Mouse (Mus musculus): ENCODE measurements around the gene Rgsl1.

The Rgsl1 gene

DNA sequence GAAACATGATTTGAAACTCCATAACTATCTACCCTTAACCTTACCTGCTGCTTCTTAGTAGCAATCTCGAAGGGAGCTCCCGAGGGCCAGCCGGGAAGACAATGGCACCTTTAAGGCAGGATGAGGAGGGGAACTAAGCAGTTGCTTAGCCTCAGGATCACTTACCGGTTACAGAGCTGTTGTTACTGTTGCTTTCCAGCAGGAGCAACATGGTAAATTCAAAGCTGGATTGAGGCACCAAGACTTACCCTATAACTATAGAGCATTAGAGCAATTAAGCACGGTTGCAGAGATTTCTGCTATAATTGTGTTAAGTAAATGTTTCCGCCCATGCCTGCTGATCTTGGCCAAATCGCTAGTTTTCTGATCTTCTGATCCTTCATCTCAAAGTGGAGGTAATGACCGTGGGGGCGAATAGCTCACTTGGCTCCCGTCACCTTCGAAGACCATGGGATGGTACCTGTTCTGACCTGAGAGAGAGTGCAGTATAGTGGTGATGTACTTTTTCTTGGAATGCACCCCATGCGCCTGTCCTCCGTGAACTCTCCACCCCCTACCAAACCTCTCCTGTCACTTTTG, 104.4 kb downstream of the Rgsl1 start:
- DNase-seq: no peak

DNA sequence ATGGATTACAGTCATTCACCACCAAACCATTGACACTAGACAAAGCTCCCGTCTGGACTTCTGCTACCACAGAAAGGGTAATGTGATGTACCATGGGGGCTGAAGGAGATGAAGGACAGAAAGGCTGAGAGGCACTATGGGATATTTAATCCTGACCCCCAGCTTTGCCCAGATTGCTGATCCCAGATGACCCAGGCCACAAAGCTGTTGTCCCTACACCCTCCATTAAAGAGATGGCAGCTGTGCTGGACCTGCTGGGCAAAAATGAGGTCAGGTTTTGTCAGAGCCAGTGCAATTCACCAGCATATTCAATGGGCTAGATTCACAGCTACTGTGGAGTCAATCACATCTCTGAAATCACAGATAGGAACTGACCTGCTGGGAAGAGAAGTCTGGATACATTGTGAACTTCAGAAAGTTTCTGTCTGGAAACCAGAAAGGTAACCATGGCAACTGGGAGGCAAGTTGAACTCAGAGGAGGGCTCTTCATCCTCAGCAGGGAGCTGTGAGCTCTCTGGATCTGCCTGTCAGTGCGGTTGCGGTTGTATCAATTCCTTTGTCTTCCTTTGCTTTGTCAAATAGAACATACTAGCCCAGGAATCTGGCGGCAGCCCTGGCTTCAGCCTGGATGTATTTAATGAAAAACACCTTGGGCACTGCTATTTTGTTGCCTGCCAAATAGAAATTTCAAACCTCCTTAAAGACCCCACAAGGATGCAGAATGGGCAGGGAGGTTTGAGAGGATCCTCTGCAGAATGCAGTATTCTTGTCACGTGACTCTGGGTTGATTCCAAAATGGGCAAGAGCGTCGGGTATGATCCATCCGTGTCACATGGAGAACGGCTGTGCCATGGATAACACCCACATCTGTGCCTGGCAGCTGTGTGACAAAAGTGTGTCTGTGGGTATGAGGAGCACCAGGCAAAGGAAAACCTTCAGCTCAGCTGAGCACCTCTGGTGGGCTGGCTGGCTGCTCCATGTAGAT, 106.5 kb downstream of the Rgsl1 start:
- no peak for DNase-seq

DNA sequence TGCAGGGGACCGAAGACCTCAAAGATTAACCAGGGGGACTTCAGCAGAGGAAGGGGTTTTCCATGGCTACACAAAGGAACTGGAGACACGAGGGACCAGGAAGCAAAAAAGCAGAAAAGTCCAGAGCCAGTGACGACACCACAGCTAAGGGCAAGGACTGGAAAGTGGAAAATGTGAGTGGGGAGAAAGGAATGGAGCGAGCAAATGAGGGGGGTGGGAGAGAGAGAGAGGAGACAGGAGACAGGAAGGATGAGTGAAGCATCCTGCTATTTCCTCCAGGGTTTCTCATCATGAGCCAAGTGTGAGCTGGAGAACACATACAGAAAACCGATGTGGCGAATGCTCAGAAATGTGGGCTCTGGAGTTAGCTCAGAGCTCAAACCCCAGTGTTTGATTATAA, 107.8 kb downstream of the Rgsl1 start:
- DNase-seq: no peak

DNA sequence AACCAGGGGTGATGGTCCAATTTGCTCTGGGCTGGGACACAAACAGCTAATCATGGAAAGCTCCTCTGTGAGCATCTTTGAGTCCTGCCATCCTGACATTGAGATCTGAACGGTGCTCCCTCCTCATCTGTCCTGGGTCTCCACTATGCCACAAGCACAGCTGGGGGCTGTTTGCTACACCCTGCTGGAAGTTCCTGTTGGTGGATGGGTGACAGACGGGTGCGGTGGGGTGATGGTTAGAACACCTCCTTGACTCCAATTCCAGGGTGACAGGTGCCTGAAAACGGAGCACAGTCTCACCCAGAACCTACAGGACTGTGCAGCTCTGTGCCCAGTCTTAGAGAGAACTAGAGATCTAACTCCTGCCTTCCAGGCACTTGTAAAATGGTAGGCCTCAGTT, 109.1 kb downstream of the Rgsl1 start:
- no peak for DNase-seq

DNA sequence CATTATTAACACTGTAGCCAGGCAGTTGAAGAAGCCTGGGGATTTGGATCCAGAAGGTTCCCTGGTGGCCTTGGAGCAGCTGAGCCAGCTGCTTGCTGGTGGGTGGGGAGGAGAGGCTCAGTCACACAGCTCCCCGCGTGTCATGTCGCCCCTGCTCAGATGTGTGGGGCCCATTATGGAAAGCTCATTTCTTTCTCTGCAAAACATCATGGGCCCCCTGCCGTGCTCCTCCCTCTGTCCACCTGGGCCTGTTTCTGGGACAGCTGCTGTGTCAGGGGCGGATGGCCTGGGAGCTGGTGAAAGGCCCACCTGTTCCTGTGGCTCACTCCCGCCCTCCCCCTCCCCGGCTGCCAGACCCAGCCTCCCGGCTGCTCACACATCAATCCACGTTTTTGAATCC, 110.8 kb downstream of the Rgsl1 start:
- no peak for DNase-seq

DNA sequence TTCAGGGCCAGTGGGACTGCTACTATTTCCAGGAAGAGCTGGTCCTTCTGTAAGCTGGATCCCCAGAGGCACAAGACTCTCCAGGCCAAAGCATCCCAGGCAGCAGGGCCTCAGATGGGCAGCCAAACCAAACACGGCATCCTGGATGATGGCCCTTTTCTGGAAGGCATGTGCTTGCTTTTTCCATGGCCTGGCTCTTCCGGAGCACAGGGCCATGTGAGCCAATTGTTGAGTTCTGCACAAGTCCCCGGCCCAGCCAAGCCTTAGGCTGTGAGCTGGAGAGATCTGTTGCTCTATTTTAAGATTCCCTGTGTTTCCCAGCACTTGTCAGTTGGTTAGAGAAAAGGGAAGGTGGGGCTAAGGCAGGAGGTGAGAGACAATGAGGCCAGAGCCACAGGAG, 113.3 kb downstream of the Rgsl1 start:
- DNase-seq: no peak

DNA sequence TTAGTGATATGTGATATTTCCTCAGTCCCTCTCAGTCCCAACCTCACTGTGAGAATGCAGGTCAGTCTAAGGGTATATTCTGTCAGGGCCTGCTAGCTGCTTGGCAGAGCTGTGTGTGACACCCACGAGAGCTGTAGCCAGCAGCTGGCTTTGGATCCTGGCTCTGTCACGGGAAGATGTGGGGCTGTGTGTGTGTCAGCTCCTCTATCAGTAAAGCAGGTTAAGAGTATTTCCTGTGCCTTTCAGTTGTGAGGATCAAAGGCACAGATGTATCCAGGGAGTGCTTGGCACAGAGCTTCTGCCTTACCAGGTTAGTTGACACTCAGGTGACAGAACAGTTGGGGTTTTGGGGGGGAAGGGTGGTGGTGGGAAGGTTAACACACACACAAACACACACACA, 114.1 kb downstream of the Rgsl1 start:
- no peak for DNase-seq

Measured in right cerebral cortex, postnatal 25 days (tissue).